Mouse (Mus musculus): Measurements from ENCODE around the gene Kctd5.
A peak's percentile ranks its signal among the peaks of the same experiment; 100 is the strongest.

The Kctd5 gene

GRCm38 (mm10) chr17:24037360-24037759 is 35.9 kb downstream of the Kctd5 start:
- no peak for DNase-seq (ENCODE audit: low read depth, low spot score)

- DNase-seq (ENCODE audit: low read depth, low spot score) = no peak
Measured at GRCm38 (mm10) chr17:24036954-24037353, 36.3 kb downstream of the Kctd5 start.

GRCm38 (mm10) chr17:24035087-24035486 is 38.2 kb downstream of the Kctd5 start:
- DNase-seq (ENCODE audit: low read depth, low spot score) = peak; percentile 98

GRCm38 (mm10) chr17:24030551-24030950 is 42.7 kb downstream of the Kctd5 start:
- DNase-seq (ENCODE audit: low read depth, low spot score) = no peak

- DNase-seq (ENCODE audit: low read depth, low spot score) = no peak
Measured at GRCm38 (mm10) chr17:24029477-24029876, 43.8 kb downstream of the Kctd5 start.

DNA sequence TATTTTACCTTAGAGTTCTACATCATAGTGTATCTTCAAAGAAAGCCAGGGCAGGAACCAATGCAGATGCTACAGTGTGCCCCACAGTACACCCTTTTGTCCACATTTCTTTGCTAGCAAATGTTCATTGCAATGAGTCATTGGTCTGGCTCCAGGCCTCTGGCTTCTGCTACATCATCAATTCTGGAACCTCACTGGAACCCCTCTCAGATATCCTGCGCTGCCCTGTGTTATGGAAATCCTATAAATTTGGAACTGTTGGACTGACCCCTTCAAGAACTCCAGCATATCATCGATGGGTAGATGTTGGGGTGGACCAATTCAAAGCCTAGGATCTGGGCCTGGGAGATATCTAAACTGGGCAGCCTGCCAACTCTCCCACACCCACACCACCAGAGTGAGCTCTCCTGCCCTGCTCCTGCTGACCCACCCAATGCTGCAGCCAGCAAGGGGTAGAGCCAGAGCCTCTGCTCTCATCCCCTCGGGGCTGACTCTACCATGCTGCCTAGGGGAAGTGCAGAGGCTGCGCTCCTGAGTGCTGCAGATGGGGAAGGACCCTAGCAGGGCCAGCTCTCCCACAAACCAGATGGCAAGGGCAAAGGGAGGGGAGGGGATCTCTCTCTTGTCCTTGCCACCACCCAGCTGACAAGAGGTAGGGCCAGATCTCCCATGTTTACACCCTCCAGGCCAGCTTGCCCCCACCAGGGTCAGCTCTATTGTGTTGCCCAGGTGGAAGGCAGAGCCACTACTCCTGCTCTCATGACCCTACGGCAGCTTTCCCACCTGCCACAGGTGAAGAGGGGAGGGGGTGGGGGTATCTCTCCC is 51.7 kb downstream of the Kctd5 start:
- DNase-seq (ENCODE audit: low read depth, low spot score) = peak; percentile 97

- DNase-seq (ENCODE audit: low read depth, low spot score) = peak; percentile 96
Measured at GRCm38 (mm10) chr17:24020696-24021095, 52.6 kb downstream of the Kctd5 start.

- DNase-seq (ENCODE audit: low read depth, low spot score) = no peak
Measured at GRCm38 (mm10) chr17:24015727-24016126, 57.6 kb downstream of the Kctd5 start.

DNA sequence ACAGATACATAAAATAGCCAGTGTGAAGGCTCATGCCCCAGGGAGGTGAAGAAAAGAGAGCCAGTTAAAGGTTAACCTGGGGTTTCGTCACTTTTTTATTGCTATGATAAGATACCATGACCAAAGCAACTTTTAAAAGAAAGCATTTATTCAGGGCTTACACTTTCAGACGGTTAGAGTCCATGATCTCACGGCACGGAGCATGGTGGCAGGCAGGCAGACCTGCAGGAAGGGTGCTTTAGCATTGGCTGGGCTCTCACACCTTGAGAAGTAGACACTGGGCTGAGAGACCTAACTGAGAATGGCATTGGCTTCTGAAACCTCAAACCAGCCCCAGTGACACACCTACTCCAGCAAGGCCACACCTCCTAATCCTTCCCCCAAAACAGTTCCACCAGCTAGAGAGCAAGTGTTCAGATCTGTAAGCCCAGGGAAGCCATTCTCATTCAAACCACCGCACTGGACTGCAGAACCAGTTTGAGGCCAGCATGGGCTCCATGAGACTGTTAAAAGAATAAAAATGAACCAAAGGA is 58.8 kb downstream of the Kctd5 start:
- no peak for DNase-seq (ENCODE audit: low read depth, low spot score)

GRCm38 (mm10) chr17:24012921-24013320 is 60.4 kb downstream of the Kctd5 start:
- DNase-seq (ENCODE audit: low read depth, low spot score) = peak; percentile 76

- DNase-seq (ENCODE audit: low read depth, low spot score) = no peak
Measured at GRCm38 (mm10) chr17:24009617-24010016, 63.7 kb downstream of the Kctd5 start.

DNA sequence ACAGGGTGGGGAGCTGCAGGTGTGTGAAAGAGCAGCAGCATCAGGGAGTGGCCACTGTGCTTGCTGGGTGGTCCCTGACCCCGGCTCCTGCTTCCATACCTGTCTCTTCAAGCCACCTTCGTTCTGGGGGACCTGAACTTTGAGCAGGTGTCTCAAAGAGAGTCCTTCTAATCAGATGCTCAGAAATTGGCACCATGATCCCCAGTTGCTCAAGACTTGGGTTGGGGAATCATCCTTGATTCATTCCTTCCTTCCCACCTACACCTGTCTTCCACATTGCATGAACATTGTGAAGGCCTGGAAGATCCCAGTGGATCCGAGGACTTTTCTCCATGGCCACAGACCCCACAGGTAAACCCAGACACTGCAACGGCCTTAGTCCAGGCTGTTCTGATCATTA is 65.2 kb downstream of the Kctd5 start:
- no peak for DNase-seq (ENCODE audit: low read depth, low spot score)

DNA sequence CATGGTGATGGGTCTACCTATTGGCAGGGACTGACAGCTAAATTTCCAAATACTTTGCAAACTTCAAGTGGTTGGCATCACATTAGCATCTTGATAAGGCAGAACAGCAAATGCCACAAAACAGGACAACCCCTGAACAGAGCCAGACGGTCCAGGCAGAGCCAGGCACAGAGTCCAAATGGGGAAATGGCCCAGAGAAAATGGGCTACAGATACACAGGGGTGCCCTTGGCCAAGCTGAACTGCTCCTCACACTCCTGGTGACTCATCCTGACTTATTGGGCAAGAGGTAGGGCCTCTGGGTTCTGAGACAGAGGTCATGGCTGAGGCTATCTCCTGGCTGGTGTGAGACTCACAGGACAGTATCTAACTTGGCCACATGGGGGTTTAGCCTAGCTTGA is 65.9 kb downstream of the Kctd5 start:
- peak; percentile 78 for DNase-seq (ENCODE audit: low read depth, low spot score)

- no peak for DNase-seq (ENCODE audit: low read depth, low spot score)
Measured at GRCm38 (mm10) chr17:24006930-24007329, 66.4 kb downstream of the Kctd5 start.

GRCm38 (mm10) chr17:24005049-24005448 is 68.2 kb downstream of the Kctd5 start:
- no peak for DNase-seq (ENCODE audit: low read depth, low spot score)

- no peak for DNase-seq (ENCODE audit: low read depth, low spot score)
Measured at GRCm38 (mm10) chr17:24004071-24004665, 69.1 kb downstream of the Kctd5 start.

DNA sequence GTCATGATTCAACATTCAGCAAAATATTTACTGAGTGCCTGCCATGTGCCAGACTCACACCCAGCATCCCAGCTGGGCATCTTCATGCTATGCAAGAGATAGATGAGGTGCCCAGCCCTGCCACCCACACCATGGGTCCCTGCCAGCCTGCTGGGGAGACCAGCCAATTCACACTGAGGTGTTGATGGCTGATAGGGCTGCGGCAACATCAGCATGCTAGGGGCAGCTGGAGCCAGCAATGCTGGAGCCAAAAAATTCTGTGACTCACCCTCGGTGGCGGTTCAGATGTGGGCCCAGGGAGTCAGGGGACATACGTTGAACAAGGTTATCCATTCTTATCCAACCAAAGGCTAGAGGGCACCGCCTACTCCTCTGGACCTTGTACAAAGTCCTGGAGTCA is 72.9 kb downstream of the Kctd5 start:
- DNase-seq (ENCODE audit: low read depth, low spot score) = peak; percentile 98

- peak; percentile 71 for DNase-seq (ENCODE audit: low read depth, low spot score)
Measured at GRCm38 (mm10) chr17:23998383-23998782, 74.9 kb downstream of the Kctd5 start.

DNA sequence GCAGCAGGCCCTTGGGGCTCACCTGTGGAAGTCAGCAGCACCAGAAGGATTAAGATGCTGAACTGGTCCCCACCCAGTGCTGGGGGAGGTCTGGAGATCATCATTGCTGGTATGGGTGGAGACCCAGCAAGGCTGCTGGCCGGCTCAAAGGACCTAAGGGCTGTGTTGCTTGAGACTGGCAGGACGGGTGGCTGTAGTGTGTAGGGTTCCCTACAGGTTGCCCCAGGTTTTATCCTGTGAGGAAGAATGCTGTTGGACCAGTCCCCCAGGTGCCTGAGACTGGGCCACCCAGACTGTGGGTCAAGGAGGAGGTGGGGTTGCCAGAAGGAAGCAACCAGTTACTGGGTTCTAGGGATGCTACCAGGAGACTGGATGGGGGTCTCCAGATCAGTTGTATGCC is 75.4 kb downstream of the Kctd5 start, which contains the start of gene Prss22:
Prss22 (minus strand) TSS at position 200 of the 400 bp plus-strand sequence.
- no peak for DNase-seq (ENCODE audit: low read depth, low spot score)
